Mouse (Mus musculus): ENCODE measurements around the gene Tmem259.

DNA sequence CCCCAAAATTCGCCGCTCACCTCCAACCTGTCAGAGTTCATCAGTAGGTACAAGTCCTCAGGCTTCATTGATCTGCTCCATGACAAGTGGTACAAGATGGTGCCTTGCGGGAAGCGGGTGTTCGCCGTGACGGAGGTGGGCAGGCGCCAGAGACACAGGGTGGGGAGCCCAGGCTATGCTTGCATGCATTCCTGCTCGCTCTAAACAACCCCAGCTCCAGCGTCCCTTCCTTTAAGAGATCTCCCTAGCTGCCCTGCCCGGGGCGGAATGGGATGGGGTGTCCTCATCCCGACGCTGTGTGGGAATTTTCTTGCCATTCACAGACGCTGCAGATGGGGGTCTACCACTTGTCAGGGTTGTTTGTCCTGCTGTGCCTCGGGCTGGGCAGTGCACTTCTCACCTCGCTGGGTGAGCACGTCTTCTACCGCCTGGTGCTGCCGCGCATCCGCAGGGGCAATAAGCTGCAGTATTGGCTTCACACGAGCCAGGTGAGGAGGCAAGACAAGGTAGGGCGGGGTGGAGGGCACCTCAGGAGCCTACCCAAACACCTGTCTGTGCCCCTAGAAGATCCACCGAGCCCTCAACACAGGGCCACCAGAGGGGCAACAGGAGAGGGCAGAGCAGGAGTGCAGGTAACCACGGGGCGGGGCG, 7.9 kb downstream of the Tmem259 start:
- TF ChIP-seq GATA1 (IDR thresholded peaks at IDR 0.05; ENCODE audit: low read length) (no peak), TAL1 (IDR thresholded peaks at IDR 0.05; ENCODE audit: low read length) (no peak)
